Mouse (Mus musculus): Measurements from ENCODE around the gene Apol7a. TPM values are rescaled to one million over a fixed set of nuclear protein-coding genes. Genes with fewer than 3 reads are reported as not detected.

The Apol7a gene
- polyA plus RNA-seq, 1 experiment = 88.8 TPM

DNA sequence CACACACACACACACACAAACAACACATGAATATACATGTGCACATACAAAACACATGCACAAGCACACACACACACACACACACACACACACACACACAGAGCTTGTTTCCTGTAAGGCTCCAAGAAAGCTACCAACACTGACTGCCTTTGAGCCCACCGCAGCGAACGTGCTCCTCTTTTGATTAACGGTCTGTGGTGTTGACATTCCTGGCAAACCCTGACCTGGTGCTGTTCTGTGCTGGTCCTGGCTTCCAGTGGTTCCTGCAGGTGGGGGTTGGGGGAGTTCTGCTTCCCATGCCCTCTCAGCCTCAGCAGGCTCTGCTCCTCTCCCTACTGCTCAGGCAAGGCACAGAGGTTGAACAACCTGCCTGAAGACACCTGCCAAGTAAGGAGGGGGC is 45.1 kb downstream of the Apol7a start:
- TF ChIP-seq POLR2A (IDR thresholded peaks at IDR 0.05; ENCODE audit: low read depth, low read length) = no peak
- no peak for TF ChIP-seq CTCF (IDR thresholded peaks at IDR 0.05; ENCODE audit: extremely low read depth, insufficient read length, insufficient replicate concordance, low read depth, low read length)
- H3K27me3 ChIP-seq (ENCODE audit: control insufficient read depth, insufficient read depth, low read length) = no peaks in the 10 kb centered on the region
- H3K4me3 ChIP-seq (ENCODE audit: low read depth, low read length) = no peak overlapping the region
- WGBS = 63% methylated on average over 4 of the region's 4 CpGs
- H3K36me3 ChIP-seq (ENCODE audit: control insufficient read depth, insufficient read depth, low read length) = no peaks in the 10 kb centered on the region
- peaks cover 3% of the 10 kb centered on the region; the same call in 1 of the 2 replicates for H3K4me1 ChIP-seq (ENCODE audit: control insufficient read depth, insufficient read depth, insufficient read length, low read length)
- no peak overlapping the region for H3K27ac ChIP-seq (ENCODE audit: insufficient read depth, low read depth, low read length)

DNA sequence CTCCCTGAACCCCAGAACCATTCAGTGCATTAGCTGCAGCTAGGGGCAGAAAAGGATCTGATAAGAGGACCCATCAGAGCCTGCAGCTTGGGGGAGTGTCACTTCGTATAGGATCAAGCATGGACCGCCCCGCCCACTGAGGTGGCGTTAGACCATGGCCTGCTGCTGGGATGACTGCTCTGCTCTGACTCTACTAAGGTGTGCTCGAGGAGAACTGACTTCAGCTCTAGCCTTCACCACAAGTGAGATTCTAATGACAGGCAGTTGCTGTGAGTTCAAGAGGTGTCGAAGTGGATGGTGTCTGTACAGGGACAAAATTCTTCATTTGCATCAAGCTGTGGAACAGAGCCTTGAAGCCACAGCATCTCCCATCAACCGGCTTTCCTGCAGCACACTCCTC is 46.0 kb downstream of the Apol7a start:
- H3K27ac ChIP-seq (ENCODE audit: insufficient read depth, low read depth, low read length) = no peak overlapping the region
- TF ChIP-seq POLR2A (IDR thresholded peaks at IDR 0.05; ENCODE audit: low read depth, low read length) = no peak
- no peak for TF ChIP-seq CTCF (IDR thresholded peaks at IDR 0.05; ENCODE audit: extremely low read depth, insufficient read length, insufficient replicate concordance, low read depth, low read length)

DNA sequence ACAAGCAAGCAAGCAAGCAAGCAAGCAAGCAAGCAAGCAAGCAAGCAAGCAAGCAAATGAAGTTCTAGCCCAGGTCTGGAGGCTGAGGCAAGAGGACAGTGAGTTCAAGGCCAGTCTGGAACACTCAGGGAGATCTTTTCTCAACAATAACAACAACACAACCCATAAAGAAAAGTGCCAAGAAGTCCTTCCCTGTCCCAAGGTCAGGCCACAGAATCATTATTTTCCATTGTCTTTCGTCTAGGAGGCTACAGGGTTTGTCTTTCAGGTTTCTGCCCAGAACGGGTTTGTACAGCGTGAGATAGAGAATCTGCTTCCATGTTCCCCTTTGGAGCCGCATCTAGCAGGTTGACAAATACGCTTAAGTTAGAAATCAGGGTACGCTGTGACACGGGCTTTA is 48.8 kb downstream of the Apol7a start:
- no peak for TF ChIP-seq CTCF (IDR thresholded peaks at IDR 0.05; ENCODE audit: extremely low read depth, insufficient read length, insufficient replicate concordance, low read depth, low read length)
- no peak overlapping the region for H3K27ac ChIP-seq (ENCODE audit: insufficient read depth, low read depth, low read length)
- 91% methylated on average over 7 of the region's 7 CpGs for WGBS

More for the DNA sequence above, 46.0 kb downstream of the Apol7a start:
- no peaks in the 10 kb centered on the region for H3K36me3 ChIP-seq (ENCODE audit: control insufficient read depth, insufficient read depth, low read length)
- no peak overlapping the region for H3K4me3 ChIP-seq (ENCODE audit: low read depth, low read length)
- 68% methylated on average over 7 of the region's 7 CpGs for WGBS
- no peaks in the 10 kb centered on the region for H3K27me3 ChIP-seq (ENCODE audit: control insufficient read depth, insufficient read depth, low read length)
- no peaks in the 10 kb centered on the region; the same call in 1 of the 2 replicates for H3K4me1 ChIP-seq (ENCODE audit: control insufficient read depth, insufficient read depth, insufficient read length, low read length)

DNA sequence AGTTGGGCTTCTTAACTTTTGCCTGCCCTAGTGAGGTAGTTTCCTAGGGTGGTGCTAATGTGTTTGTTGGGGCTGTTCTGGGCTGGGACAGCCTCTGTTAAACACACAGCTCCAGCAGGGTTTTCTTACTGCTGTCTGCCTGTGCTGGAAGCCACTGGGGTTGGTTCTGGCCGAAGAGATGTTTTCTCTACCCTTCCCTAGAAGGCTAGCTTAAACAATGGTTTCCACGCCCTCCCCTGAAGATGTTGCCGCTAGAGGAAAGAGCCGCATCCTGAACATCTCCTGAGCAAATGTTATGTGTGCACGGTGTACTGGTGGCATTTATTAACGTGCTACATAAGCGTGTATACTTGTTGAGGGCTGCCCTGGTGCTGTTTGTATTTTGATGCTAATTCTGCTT is 50.8 kb downstream of the Apol7a start:
- H3K4me3 ChIP-seq (ENCODE audit: low read depth, low read length) = no peak overlapping the region
- no peak overlapping the region for H3K27ac ChIP-seq (ENCODE audit: insufficient read depth, low read depth, low read length)
- WGBS = 75% methylated on average over 7 of the region's 7 CpGs

More for the DNA sequence above, 48.8 kb downstream of the Apol7a start:
- Histone ChIP-seq H3K4me3 (ENCODE audit: low read depth, low read length) (no peak overlapping the region), H3K4me1 (ENCODE audit: control insufficient read depth, insufficient read depth, insufficient read length, low read length) (no peaks in the 10 kb centered on the region), H3K36me3 (ENCODE audit: control insufficient read depth, insufficient read depth, low read length) (no peaks in the 10 kb centered on the region), H3K27me3 (ENCODE audit: control insufficient read depth, insufficient read depth, low read length) (no peaks in the 10 kb centered on the region)

DNA sequence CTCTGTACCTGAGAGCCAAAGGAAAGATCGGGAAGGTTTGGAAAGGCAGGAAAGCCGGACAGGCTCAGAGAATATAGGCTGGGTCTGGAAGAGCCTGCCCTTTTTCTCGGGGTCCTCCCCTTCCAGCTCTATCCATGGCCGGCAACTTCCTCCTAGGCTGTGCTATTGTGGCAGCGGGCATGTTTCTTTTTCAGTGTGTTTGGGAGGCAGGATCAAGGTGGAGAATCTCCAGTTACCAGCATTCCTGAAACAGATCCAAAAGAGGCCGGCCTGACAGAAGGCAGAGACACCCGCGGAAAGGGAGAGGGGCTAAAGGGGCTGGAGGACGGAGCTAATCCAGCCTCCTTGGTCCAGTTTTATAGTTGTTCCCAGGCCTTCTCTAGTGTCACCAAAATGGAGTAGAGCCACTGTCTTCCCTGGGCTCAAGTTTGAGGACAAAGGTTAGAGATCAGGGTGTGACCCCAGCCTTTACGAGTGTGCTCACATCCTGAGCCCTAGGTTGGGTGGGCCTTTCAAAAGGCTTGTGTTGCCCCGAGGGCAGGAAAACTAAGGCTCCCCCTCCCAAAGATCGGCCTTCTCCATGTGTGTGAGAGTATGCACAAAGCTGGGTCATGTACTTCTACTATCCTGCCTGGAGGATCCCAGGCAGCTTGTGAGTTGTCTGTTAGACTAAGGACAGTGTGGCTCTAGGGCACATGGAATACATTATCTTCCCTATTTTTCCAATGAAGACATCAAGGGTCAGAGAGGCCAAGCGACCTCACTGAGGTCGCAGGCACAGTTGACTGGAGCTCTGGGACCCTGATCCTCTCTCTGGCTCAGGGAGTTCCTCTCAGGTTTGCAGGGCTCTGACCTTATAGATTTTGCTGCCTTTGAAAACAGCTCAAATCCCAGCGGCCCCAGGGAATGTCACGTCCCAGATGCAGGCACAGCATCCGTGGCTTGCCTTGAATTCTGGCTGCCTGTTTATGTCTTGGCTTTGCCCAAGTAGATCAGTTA is 54.5 kb downstream of the Apol7a start:
- Histone ChIP-seq H3K4me3 (ENCODE audit: low read depth, low read length) (0 out of 2 replicates have a peak overlapping the region, but pooled peaks have one; percentile 6), H3K27me3 (ENCODE audit: control insufficient read depth, insufficient read depth, low read length) (no peaks in the 10 kb centered on the region), H3K4me1 (ENCODE audit: control insufficient read depth, insufficient read depth, insufficient read length, low read length) (peaks cover 15% of the 10 kb centered on the region), H3K36me3 (ENCODE audit: control insufficient read depth, insufficient read depth, low read length) (no peaks in the 10 kb centered on the region), H3K27ac (ENCODE audit: insufficient read depth, low read depth, low read length) (no peak overlapping the region)
- WGBS = 36% methylated on average over 17 of the region's 17 CpGs
- no peak for TF ChIP-seq CTCF (IDR thresholded peaks at IDR 0.05; ENCODE audit: extremely low read depth, insufficient read length, insufficient replicate concordance, low read depth, low read length)
- no peak for TF ChIP-seq POLR2A (IDR thresholded peaks at IDR 0.05; ENCODE audit: low read depth, low read length)

More for the DNA sequence above, 50.8 kb downstream of the Apol7a start:
- Histone ChIP-seq H3K36me3 (ENCODE audit: control insufficient read depth, insufficient read depth, low read length) (no peaks in the 10 kb centered on the region), H3K27me3 (ENCODE audit: control insufficient read depth, insufficient read depth, low read length) (no peaks in the 10 kb centered on the region), H3K4me1 (ENCODE audit: control insufficient read depth, insufficient read depth, insufficient read length, low read length) (peaks cover 12% of the 10 kb centered on the region)
- TF ChIP-seq POLR2A (IDR thresholded peaks at IDR 0.05; ENCODE audit: low read depth, low read length) (no peak), CTCF (IDR thresholded peaks at IDR 0.05; ENCODE audit: extremely low read depth, insufficient read length, insufficient replicate concordance, low read depth, low read length) (no peak)

DNA sequence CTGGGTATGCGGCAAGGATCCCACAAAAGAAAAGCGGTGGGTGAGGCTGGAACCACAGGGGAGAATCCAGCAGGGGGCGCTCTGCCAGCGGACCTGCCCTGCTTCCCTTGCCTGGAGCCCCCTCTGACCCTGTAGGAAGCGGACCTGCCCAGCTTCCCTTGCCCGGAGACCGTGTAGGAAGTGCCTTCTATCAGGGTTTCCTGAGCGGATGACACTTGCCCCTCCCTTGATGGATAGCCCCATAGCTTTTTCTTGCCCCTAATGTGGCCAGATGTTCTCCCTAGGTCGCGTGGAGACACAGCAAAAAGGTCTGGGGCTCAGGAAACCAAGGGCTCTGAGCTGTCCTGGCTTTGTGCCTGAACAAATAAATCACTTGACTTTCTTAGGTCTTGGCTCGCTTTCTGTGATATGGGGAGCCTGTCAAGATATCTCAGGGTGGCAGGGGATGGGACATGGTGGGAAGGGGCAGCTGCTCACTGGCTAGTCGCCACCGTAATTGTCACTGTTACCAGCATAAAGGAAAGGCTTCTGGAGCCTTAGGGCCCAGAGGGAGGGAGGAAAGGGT is 55.3 kb downstream of the Apol7a start:
- TF ChIP-seq POLR2A (IDR thresholded peaks at IDR 0.05; ENCODE audit: low read depth, low read length) (no peak), CTCF (IDR thresholded peaks at IDR 0.05; ENCODE audit: extremely low read depth, insufficient read length, insufficient replicate concordance, low read depth, low read length) (peak; percentile 84)
- WGBS = 2% methylated on average over 13 of the region's 13 CpGs
- no peaks in the 10 kb centered on the region for H3K27me3 ChIP-seq (ENCODE audit: control insufficient read depth, insufficient read depth, low read length)
- no peaks in the 10 kb centered on the region for H3K36me3 ChIP-seq (ENCODE audit: control insufficient read depth, insufficient read depth, low read length)
- H3K27ac ChIP-seq (ENCODE audit: insufficient read depth, low read depth, low read length) = no peak overlapping the region
- H3K4me1 ChIP-seq (ENCODE audit: control insufficient read depth, insufficient read depth, insufficient read length, low read length) = peaks cover 15% of the 10 kb centered on the region
- H3K4me3 ChIP-seq (ENCODE audit: low read depth, low read length) = peak overlapping the region; percentile 6

DNA sequence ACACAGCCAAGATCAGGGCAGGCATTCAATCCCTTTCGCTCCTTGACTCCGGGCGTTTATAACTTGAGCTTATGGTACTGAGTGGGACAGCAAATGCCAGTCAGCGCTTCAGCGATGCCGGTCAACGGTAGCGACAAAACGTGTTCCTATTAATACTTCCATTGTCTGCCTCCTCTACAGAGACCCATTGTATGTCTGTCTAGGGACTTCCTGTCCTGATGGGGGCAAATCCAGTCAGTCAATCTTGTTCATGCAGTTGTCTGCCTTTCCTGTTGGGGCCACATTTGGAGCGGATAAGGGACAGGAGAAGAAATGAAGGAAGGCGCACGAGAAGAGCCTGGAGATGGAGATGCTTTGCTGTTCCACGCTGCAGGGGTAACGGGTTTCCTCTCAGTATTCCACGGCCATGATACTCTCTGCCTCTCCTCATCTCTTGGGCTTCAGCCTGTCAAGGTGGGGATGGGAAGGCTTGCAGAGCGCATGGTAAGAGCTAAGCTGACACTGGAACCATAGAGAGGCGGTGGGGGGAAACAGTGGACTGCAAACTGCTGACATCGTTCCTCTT is 55.9 kb downstream of the Apol7a start:
- 34% methylated on average over 18 of the region's 18 CpGs for WGBS
- H3K27ac ChIP-seq (ENCODE audit: insufficient read depth, low read depth, low read length) = peak overlapping the region; percentile 13; the same call in 1 of the 2 replicates
- no peaks in the 10 kb centered on the region for H3K27me3 ChIP-seq (ENCODE audit: control insufficient read depth, insufficient read depth, low read length)
- peak overlapping the region; percentile 6 for H3K4me3 ChIP-seq (ENCODE audit: low read depth, low read length)
- no peak for TF ChIP-seq CTCF (IDR thresholded peaks at IDR 0.05; ENCODE audit: extremely low read depth, insufficient read length, insufficient replicate concordance, low read depth, low read length)
- TF ChIP-seq POLR2A (IDR thresholded peaks at IDR 0.05; ENCODE audit: low read depth, low read length) = no peak
- H3K4me1 ChIP-seq (ENCODE audit: control insufficient read depth, insufficient read depth, insufficient read length, low read length) = peaks cover 18% of the 10 kb centered on the region
- H3K36me3 ChIP-seq (ENCODE audit: control insufficient read depth, insufficient read depth, low read length) = no peaks in the 10 kb centered on the region

All from small intestine, adult 2 months (tissue).